8 mouse cellular contexts compared by ENCODE assay signal in the genomic region with DNA sequence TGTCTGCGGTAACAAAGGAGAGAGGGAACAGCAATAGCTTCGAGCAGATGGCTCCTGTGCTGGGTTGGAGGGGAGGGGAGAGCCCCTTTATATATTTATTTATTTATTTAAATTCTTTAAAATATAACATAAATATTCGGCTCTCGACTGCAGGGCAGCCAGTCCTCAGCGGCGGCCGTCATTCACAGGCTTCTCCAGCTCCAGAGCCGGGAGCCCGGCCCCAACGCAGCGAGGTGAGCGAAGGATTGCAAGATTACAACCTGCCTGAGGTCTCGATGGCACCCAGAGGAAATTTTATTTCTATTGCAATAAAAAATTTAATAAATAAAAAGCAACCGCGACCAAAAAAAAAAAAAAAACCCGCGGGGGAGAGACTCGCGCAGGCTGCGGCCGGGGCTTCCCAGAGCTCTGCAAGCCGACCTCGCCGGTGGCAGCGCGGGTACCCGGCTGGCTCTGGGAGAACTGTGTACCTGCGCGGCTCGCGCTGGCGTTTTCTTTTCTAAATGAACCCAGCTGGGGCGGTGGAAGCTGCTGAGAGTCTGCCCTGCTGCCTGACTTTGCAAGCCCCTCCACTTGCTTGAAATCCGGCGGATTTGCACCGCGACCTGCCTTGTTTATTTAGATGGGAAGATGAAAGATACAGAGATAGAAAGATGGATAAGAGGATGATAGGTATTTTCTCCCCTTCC. TPM values are rescaled to one million over a fixed set of nuclear protein-coding genes. Genes with fewer than 3 reads are reported as not detected.
DNase-seq lines count a peak whose midpoint lies in the region; ATAC-seq lines count a peak whose summit lies in the region.

No protein-coding gene starts in this region.

- no peak for DNase-seq in lung, adult 18-20 months
- DNase-seq in midbrain, embryonic 10.5 days (ENCODE audit: low spot score): peak; percentile 53
- DNase-seq in thymus, postnatal 25 days: peak; percentile 74
- DNase-seq in urinary bladder, postnatal 10 days (ENCODE audit: low spot score): no peak
- DNase-seq in adrenal gland, adult 18-20 months (ENCODE audit: low spot score in 2 of 2): no peak
- DNase-seq in natural killer cell, adult 2 months (ENCODE audit: low spot score in 2 of 2): no peak

- no peak for ATAC-seq in lung, embryonic 16.5 days (ENCODE audit: low read depth)
- no peak for ATAC-seq in forebrain, embryonic 12.5 days (ENCODE audit: low FRiP score)

- no peaks in the 10 kb centered on the region for H3K36me3 ChIP-seq in lung, embryonic 16.5 days (ENCODE audit: control insufficient read depth, insufficient read depth, low read length)
- no peaks in the 10 kb centered on the region for H3K36me3 ChIP-seq in forebrain, embryonic 12.5 days (replicated peaks)
- no peaks in the 10 kb centered on the region for H3K36me3 ChIP-seq in midbrain, embryonic 10.5 days

- peaks cover 23% of the 10 kb centered on the region for H3K4me1 ChIP-seq in lung, embryonic 16.5 days (replicated peaks; ENCODE audit: control insufficient read depth, insufficient read depth, low read length)
- H3K4me1 ChIP-seq in forebrain, embryonic 12.5 days: peaks cover 66% of the 10 kb centered on the region
- H3K4me1 ChIP-seq in midbrain, embryonic 10.5 days: peaks cover 66% of the 10 kb centered on the region

- no peak overlapping the region for H3K27ac ChIP-seq in lung, embryonic 16.5 days (ENCODE audit: low read length)
- H3K27ac ChIP-seq in forebrain, embryonic 12.5 days: peak overlapping the region; percentile 99
- H3K27ac ChIP-seq in midbrain, embryonic 10.5 days (replicated peaks): peak overlapping the region; percentile 96

- peak overlapping the region; percentile 81 for H3K4me3 ChIP-seq in lung, embryonic 16.5 days (ENCODE audit: low read length)
- H3K4me3 ChIP-seq in forebrain, embryonic 12.5 days (replicated peaks): peak overlapping the region; percentile 96
- peak overlapping the region; percentile 86 for H3K4me3 ChIP-seq in midbrain, embryonic 10.5 days

- H3K9me3 ChIP-seq in lung, embryonic 16.5 days (ENCODE audit: control insufficient read depth, low read length): no peaks in the 10 kb centered on the region
- no peaks in the 10 kb centered on the region for H3K9me3 ChIP-seq in forebrain, embryonic 12.5 days
- no peaks in the 10 kb centered on the region for H3K9me3 ChIP-seq in midbrain, embryonic 10.5 days (replicated peaks)

- no peak overlapping the region for H3K9ac ChIP-seq in lung, embryonic 16.5 days (ENCODE audit: low read length)
- peak overlapping the region; percentile 98 for H3K9ac ChIP-seq in forebrain, embryonic 12.5 days

- peaks cover 75% of the 10 kb centered on the region for H3K27me3 ChIP-seq in lung, embryonic 16.5 days (ENCODE audit: control insufficient read depth, insufficient read depth, low read depth, low read length)
- peaks cover 17% of the 10 kb centered on the region for H3K27me3 ChIP-seq in forebrain, embryonic 12.5 days
- H3K27me3 ChIP-seq in midbrain, embryonic 10.5 days (ENCODE audit: low read depth, poor library complexity, severe bottlenecking): peaks cover 77% of the 10 kb centered on the region

- H3K4me2 ChIP-seq in lung, embryonic 16.5 days (ENCODE audit: low read depth, low read length): peak overlapping the region; percentile 99
- H3K4me2 ChIP-seq in forebrain, embryonic 12.5 days: peak overlapping the region; percentile 75

- WGBS in lung, embryonic 16.5 days: 4% methylated on average over 36 of the region's 37 CpGs
- 1% methylated on average over 37 of the region's 37 CpGs for WGBS in forebrain, embryonic 12.5 days
- WGBS in midbrain, embryonic 10.5 days: 2% methylated on average over 37 of the region's 37 CpGs

RNA-seq across cellular contexts. Expression of a gene that starts 1.6 kb away (rescaled TPM):
- 2.1 and 2.8 TPM in 2 replicates for polyA plus RNA-seq in lung, embryonic 16.5 days (2015; fragmentation: Nextera tagmentation; extraction: Ambion mirVana)
- 46.0 and 54.4 TPM in 2 replicates for polyA plus RNA-seq in forebrain, embryonic 12.5 days (2016; fragmentation: Nextera tagmentation; extraction: Ambion mirVana)
- 2.5 and 3.9 TPM in 2 replicates for polyA plus RNA-seq in midbrain, embryonic 10.5 days (2016; fragmentation: Nextera tagmentation; extraction: Ambion mirVana)
- total RNA-seq in adrenal gland, adult 18-20 months (2021): under 1 TPM; 0.13 to 0.61 TPM

Comparison
In these comparisons a context has a peak if more than half of its experiments do, and no peak if none do; other contexts are left out.
1. DNase-seq: peak in midbrain, embryonic 10.5 days (single experiment) and thymus, postnatal 25 days (single experiment); none in lung, adult 18-20 months (0 of 2), urinary bladder, postnatal 10 days (single experiment), adrenal gland, adult 18-20 months (0 of 2) and natural killer cell, adult 2 months (0 of 2).
2. Peak in every context shown above with its lines, with median percentiles within 50 percentile points of each other: H3K4me3 ChIP-seq.